Mouse (Mus musculus) brain, embryonic 14.5 days (tissue): ENCODE data around the gene Rasgrp3.

Experiments
- CTCF ChIP-seq: fragments of 200-500 bp; IDR thresholded peaks from 2 replicates; pipeline ENCODE4 v1.5.1; 2012; ENCODE audit warnings: inconsistent platforms, mild to moderate bottlenecking, moderate library complexity, borderline replicate concordance; ENCODE audit not compliant: insufficient read depth, insufficient read length; ENCODE audit errors: extremely low read depth
- POLR2A ChIP-seq: fragments of 200-500 bp; IDR thresholded peaks from 2 replicates; pipeline ENCODE4 v1.6.1; 2012; ENCODE audit warnings: mild to moderate bottlenecking, inconsistent platforms, borderline replicate concordance; ENCODE audit not compliant: poor library complexity, insufficient read depth, insufficient read length, severe bottlenecking; ENCODE audit errors: extremely low read depth

GRCm38 (mm10) chr17:75436095-75436494, 399 bp downstream of the Rasgrp3 start:
- TF ChIP-seq CTCF, result no peak
- TF ChIP-seq POLR2A, result no peak
